Mouse (Mus musculus) hindbrain, embryonic 12.5 days (tissue): ENCODE data around the gene Pi4k2b. TPM values are rescaled to one million over a fixed set of nuclear protein-coding genes. Genes with fewer than 3 reads are reported as not detected.

Experiments
- ATAC-seq: fragments of 200-750 bp; cut with Nextera tagmentation; 2 replicates; pipeline ENCODE4 v1.8.0; 2017; ENCODE audit warnings: moderate TSS enrichment; ENCODE audit not compliant: low FRiP score
- H3K27ac ChIP-seq: fragments of 300-500 bp; sonication (generic); 2 replicates; pipeline ENCODE4 v1.5.1; 2016; ENCODE audit warnings: mild to moderate bottlenecking
- H3K27me3 ChIP-seq: fragments of 300-500 bp; sonication (generic); 2 replicates; pipeline ENCODE4 v1.6.1; 2016; ENCODE audit warnings: mild to moderate bottlenecking
- H3K36me3 ChIP-seq: fragments of 300-500 bp; sonication (generic); 2 replicates; pipeline ENCODE4 v1.6.1; 2016; ENCODE audit warnings: mild to moderate bottlenecking
- H3K4me1 ChIP-seq: fragments of 300-500 bp; sonication (generic); 2 replicates; pipeline ENCODE4 v1.6.1; 2016
- H3K4me2 ChIP-seq: fragments of 300-500 bp; sonication (generic); replicated peaks from 2 replicates; pipeline ENCODE4 v1.6.1; 2016; ENCODE audit warnings: mild to moderate bottlenecking
- H3K4me3 ChIP-seq: fragments of 300-500 bp; sonication (generic); 2 replicates; pipeline ENCODE4 v1.5.1; 2016; ENCODE audit warnings: mild to moderate bottlenecking
- H3K9ac ChIP-seq: fragments of 300-500 bp; sonication (generic); 2 replicates; pipeline ENCODE4 v1.6.1; 2016; ENCODE audit warnings: mild to moderate bottlenecking, moderate library complexity
- H3K9me3 ChIP-seq: fragments of 300-500 bp; sonication (generic); replicated peaks from 2 replicates; pipeline ENCODE4 v1.6.1; 2016; ENCODE audit warnings: mild to moderate bottlenecking
- WGBS: fragments of 180-500 bp; shearing (Covaris S2); methylation state at CpG from one replicate; pipeline ENCODE4 v1.1.7; 2016; 5-methylcytosine and 5-hydroxymethylcytosine counted together
- polyA plus RNA-seq: library from polyadenylated mRNA; unstranded; fragments of >200 nt; fragmentation: Nextera tagmentation; extraction: Ambion mirVana; gene quantifications from 2 replicates; pipeline ENCODE4 v1.2.1, GENCODE M21; 2016

The Pi4k2b gene
- polyA plus RNA-seq, 1 experiment from 2014 or later = 18.9 TPM

DNA sequence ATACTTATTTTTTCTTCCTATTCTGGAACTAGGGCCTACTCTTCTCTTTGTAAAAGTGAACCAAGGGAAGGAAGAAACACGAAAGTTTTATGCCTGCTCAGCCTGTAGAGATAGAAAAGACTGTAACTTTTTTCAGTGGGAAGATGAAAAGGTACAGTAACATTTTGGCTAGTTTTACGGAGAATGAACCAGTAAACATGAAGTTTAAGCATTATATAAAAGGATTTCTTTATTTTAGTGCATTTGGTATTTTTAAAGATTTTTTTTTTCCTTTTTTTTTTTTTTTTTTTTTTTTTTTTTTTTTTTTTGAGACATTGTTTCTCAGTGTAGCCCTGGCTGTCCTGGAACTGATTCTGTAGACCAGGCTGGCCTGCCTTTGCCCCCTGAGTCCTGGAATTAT lies 42.6 kb downstream of the Pi4k2b start:
- H3K9ac ChIP-seq = no peak overlapping the region
- no peak overlapping the region for H3K4me3 ChIP-seq
- no peaks in the 10 kb centered on the region for H3K9me3 ChIP-seq
- H3K27ac ChIP-seq = no peak overlapping the region
- H3K36me3 ChIP-seq = peaks cover 11% of the 10 kb centered on the region
- 80% methylated on average over 2 of the region's 2 CpGs for WGBS
- peak overlapping the region; percentile 57 for H3K4me2 ChIP-seq
- no peaks in the 10 kb centered on the region for H3K4me1 ChIP-seq
- H3K27me3 ChIP-seq = no peaks in the 10 kb centered on the region
- no peak for ATAC-seq

GRCm38 (mm10) chr5:52786556-52787322 lies 45.4 kb downstream of the Pi4k2b start:
- Histone ChIP-seq H3K4me1 (no peaks in the 10 kb centered on the region), H3K9ac (no peak overlapping the region), H3K4me3 (no peak overlapping the region), H3K27ac (no peak overlapping the region), H3K27me3 (no peaks in the 10 kb centered on the region), H3K4me2 (no peak overlapping the region), H3K9me3 (no peaks in the 10 kb centered on the region), H3K36me3 (peaks cover 11% of the 10 kb centered on the region)
- no peak for ATAC-seq
- 91% methylated on average over 7 of the region's 7 CpGs for WGBS

DNA sequence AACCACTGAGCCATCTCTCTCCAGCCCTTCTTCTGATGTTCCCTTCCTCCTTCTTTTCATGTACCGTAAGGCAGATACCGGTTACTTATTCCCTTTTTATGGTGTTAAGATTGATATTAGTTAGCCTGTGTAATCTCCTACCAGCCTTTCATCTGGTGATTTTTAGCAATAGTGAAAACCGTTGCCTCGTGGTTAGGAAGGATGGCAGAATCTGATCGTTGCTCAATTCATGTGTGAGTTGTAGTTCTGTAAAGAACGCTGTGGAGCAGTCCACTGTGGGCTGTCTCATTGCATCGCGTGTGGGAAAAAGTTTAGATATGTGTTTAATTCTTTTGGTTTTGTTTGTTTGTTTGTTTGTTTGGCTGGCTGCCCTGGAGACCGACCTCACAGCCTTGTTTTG lies 51.9 kb downstream of the Pi4k2b start:
- Histone ChIP-seq H3K9ac (no peak overlapping the region), H3K4me2 (no peak overlapping the region), H3K4me1 (no peaks in the 10 kb centered on the region), H3K27ac (no peak overlapping the region), H3K36me3 (peaks cover 29% of the 10 kb centered on the region), H3K4me3 (no peak overlapping the region), H3K27me3 (no peaks in the 10 kb centered on the region), H3K9me3 (no peaks in the 10 kb centered on the region)
- 96% methylated on average over 9 of the region's 9 CpGs for WGBS
- ATAC-seq = no peak

GRCm38 (mm10) chr5:52794109-52794508 lies 52.7 kb downstream of the Pi4k2b start:
- Histone ChIP-seq H3K9me3 (no peaks in the 10 kb centered on the region), H3K4me3 (no peak overlapping the region), H3K27ac (no peak overlapping the region), H3K4me1 (no peaks in the 10 kb centered on the region), H3K9ac (no peak overlapping the region), H3K27me3 (no peaks in the 10 kb centered on the region), H3K36me3 (peaks cover 33% of the 10 kb centered on the region), H3K4me2 (no peak overlapping the region)
- no peak for ATAC-seq
- 91% methylated on average over 9 of the region's 9 CpGs for WGBS

- peaks cover 40% of the 10 kb centered on the region for H3K36me3 ChIP-seq
- no peak overlapping the region for H3K9ac ChIP-seq
- 89% methylated on average over 12 of the region's 12 CpGs for WGBS
- H3K4me3 ChIP-seq = no peak overlapping the region
- no peaks in the 10 kb centered on the region for H3K9me3 ChIP-seq
- ATAC-seq = no peak
- H3K27ac ChIP-seq = no peak overlapping the region
- no peaks in the 10 kb centered on the region for H3K4me1 ChIP-seq
- no peak overlapping the region for H3K4me2 ChIP-seq
- H3K27me3 ChIP-seq = no peaks in the 10 kb centered on the region
These were observed 58.1 kb downstream of the Pi4k2b start for GRCm38 (mm10) chr5:52799274-52799985.

DNA sequence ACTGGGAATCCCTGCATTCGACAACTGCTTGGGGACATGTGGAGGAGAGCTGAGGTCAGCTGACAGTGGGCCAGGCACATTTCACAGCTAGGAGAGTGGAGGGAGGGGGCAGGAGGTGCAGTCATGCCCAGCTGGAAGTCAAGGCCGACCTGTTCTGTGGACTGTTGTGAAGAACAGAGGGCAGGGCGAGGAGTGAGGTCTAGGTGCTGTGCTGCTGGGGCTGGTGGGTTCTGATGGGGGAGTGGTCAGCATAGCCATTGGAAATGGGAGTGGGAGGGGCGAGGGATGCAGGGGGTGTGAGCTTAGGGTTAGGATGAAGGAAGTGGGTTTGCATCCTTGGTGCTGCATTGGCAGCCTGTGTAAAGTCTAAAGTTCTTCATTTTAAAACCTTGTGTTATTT lies 64.4 kb downstream of the Pi4k2b start:
- no peak overlapping the region for H3K4me3 ChIP-seq
- no peak overlapping the region for H3K9ac ChIP-seq
- no peak overlapping the region for H3K4me2 ChIP-seq
- WGBS = 74% methylated on average over 4 of the region's 4 CpGs
- no peaks in the 10 kb centered on the region for H3K4me1 ChIP-seq
- H3K36me3 ChIP-seq = peaks cover 33% of the 10 kb centered on the region; the same call in 1 of the 2 replicates
- no peaks in the 10 kb centered on the region for H3K27me3 ChIP-seq
- H3K27ac ChIP-seq = no peak overlapping the region
- ATAC-seq = no peak
- no peaks in the 10 kb centered on the region for H3K9me3 ChIP-seq

- no peak overlapping the region for H3K27ac ChIP-seq
- H3K4me3 ChIP-seq = no peak overlapping the region
- 87% methylated on average over 8 of the region's 8 CpGs for WGBS
- peaks cover 33% of the 10 kb centered on the region; the same call in 1 of the 2 replicates for H3K36me3 ChIP-seq
- no peaks in the 10 kb centered on the region for H3K9me3 ChIP-seq
- no peak overlapping the region for H3K4me2 ChIP-seq
- H3K27me3 ChIP-seq = no peaks in the 10 kb centered on the region
- no peaks in the 10 kb centered on the region for H3K4me1 ChIP-seq
- no peak overlapping the region for H3K9ac ChIP-seq
- ATAC-seq = no peak
These were observed 65.0 kb downstream of the Pi4k2b start for GRCm38 (mm10) chr5:52806349-52806748.

- WGBS = 93% methylated on average over 7 of the region's 7 CpGs
- no peak for ATAC-seq
- H3K36me3 ChIP-seq = peaks cover 33% of the 10 kb centered on the region; the same call in 1 of the 2 replicates
These were observed 65.7 kb downstream of the Pi4k2b start for GRCm38 (mm10) chr5:52807030-52807429.

GRCm38 (mm10) chr5:52810446-52810845 lies 69.1 kb downstream of the Pi4k2b start:
- no peaks in the 10 kb centered on the region for H3K27me3 ChIP-seq
- H3K27ac ChIP-seq = no peak overlapping the region
- no peaks in the 10 kb centered on the region for H3K9me3 ChIP-seq
- H3K4me2 ChIP-seq = no peak overlapping the region
- WGBS = 95% methylated on average over 6 of the region's 6 CpGs
- no peak overlapping the region for H3K4me3 ChIP-seq
- ATAC-seq = no peak
- H3K9ac ChIP-seq = no peak overlapping the region
- H3K36me3 ChIP-seq = peaks cover 30% of the 10 kb centered on the region; the same call in 1 of the 2 replicates
- H3K4me1 ChIP-seq = no peaks in the 10 kb centered on the region

More at GRCm38 (mm10) chr5:52807030-52807429, 65.7 kb downstream of the Pi4k2b start:
- H3K9me3 ChIP-seq = no peaks in the 10 kb centered on the region
- H3K27ac ChIP-seq = no peak overlapping the region
- H3K4me1 ChIP-seq = no peaks in the 10 kb centered on the region
- no peak overlapping the region for H3K9ac ChIP-seq
- no peaks in the 10 kb centered on the region for H3K27me3 ChIP-seq
- H3K4me2 ChIP-seq = no peak overlapping the region
- no peak overlapping the region for H3K4me3 ChIP-seq

DNA sequence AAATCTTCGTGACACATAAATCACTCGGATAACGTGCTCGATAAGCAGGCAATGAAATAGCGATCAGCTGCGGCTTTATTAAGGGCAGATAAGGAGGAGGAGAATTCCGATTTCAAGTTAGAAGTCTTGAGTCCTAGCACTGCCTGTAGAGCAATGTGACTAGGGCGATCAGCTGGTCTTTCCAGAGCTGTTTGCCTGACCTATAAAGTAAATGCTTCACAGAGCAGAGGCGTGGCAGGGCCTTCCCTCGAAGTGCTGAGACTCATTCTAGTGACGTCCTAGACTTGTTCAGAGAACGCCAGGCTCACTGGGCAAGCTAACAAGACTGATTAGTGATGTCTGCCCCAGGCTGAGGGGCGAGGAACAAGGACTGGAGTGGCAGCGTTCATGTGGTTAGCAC lies 69.7 kb downstream of the Pi4k2b start:
- Histone ChIP-seq H3K4me1 (no peaks in the 10 kb centered on the region), H3K9ac (no peak overlapping the region), H3K9me3 (no peaks in the 10 kb centered on the region)

DNA sequence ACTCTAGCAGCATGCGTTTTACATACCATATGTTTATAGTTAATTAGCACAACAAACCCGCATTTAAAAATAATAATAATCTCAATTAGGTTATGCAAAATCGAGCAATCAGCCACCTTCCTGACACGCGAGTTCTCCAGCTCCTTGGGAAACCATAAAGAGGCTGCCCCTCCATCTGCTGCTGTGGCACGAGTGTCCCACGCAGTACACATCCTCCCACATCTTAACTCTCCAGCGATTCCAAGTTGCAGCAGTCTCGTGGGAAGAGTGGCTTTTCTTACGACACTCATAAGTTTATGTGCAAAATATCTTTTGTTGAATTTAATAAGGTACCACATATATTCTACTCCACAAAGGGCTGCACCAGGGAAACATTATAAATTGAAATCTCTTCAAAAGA lies 71.1 kb downstream of the Pi4k2b start:
- Histone ChIP-seq H3K27me3 (no peaks in the 10 kb centered on the region), H3K9ac (no peak overlapping the region), H3K4me1 (no peaks in the 10 kb centered on the region), H3K27ac (no peak overlapping the region), H3K4me2 (no peak overlapping the region), H3K9me3 (no peaks in the 10 kb centered on the region), H3K36me3 (peaks cover 29% of the 10 kb centered on the region; the same call in 1 of the 2 replicates), H3K4me3 (no peak overlapping the region)
- 93% methylated on average over 10 of the region's 10 CpGs for WGBS
- no peak for ATAC-seq

More for the DNA sequence above, 69.7 kb downstream of the Pi4k2b start:
- H3K27ac ChIP-seq = no peak overlapping the region
- H3K36me3 ChIP-seq = peaks cover 30% of the 10 kb centered on the region; the same call in 1 of the 2 replicates
- 94% methylated on average over 14 of the region's 14 CpGs for WGBS
- no peak overlapping the region for H3K4me3 ChIP-seq
- H3K4me2 ChIP-seq = no peak overlapping the region
- ATAC-seq = no peak
- H3K27me3 ChIP-seq = no peaks in the 10 kb centered on the region

- Histone ChIP-seq H3K4me1 (no peaks in the 10 kb centered on the region), H3K9ac (no peak overlapping the region), H3K36me3 (peaks cover 22% of the 10 kb centered on the region; the same call in 1 of the 2 replicates)
These were observed 71.9 kb downstream of the Pi4k2b start for GRCm38 (mm10) chr5:52813312-52813711.

More at GRCm38 (mm10) chr5:52813312-52813711, 71.9 kb downstream of the Pi4k2b start:
- no peak overlapping the region for H3K4me2 ChIP-seq
- no peaks in the 10 kb centered on the region for H3K9me3 ChIP-seq
- H3K4me3 ChIP-seq = no peak overlapping the region
- 93% methylated on average over 7 of the region's 7 CpGs for WGBS
- no peaks in the 10 kb centered on the region for H3K27me3 ChIP-seq
- ATAC-seq = no peak
- H3K27ac ChIP-seq = no peak overlapping the region
